Mouse (Mus musculus): Measurements from ENCODE around the gene Defb21. TPM values are rescaled to one million over a fixed set of nuclear protein-coding genes. Genes with fewer than 3 reads are reported as not detected.

The Defb21 gene
- polyA plus RNA-seq, 1 experiment from 2014 or later, result not detected

DNA sequence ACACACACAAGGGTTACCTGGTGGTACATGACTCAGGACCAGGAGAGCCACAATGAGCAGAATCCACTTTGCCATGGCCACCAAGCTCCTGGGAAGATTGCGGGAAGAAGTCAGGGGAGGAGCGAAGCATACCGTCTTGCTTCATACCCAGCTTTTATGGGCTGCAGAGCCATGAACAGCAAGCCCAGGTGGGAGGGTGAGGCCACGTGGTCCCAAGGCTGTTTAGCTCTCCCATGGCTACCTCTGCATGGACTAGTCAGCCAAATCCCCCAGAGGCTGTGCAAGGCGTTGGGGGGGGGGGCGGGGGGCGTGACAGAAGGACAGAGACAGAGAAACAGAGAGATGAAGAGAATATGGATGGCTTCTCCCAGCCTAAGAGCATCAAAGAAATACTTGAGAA is 50.4 kb downstream of the Defb21 start, which contains the start of gene Defb25:
Gene Defb25 (minus strand): TSS at position 101 of the 400 bp plus-strand sequence.
- WGBS (ENCODE audit: insufficient replicate concordance), result 69% methylated on average over 7 of the region's 7 CpGs
- ATAC-seq, result no peak

More for the DNA sequence above, 50.4 kb downstream of the Defb21 start, which contains the start of gene Defb25:
- Histone ChIP-seq H3K36me3 (replicated peaks; ENCODE audit: insufficient read depth, low read length) (no peaks in the 10 kb centered on the region), H3K9me3 (ENCODE audit: low read length) (no peaks in the 10 kb centered on the region), H3K9ac (replicated peaks) (no peak within 1 kb of the TSS), H3K4me1 (ENCODE audit: insufficient read depth) (no peaks in the 10 kb centered on the region), H3K27me3 (ENCODE audit: insufficient read depth, low read length) (peaks cover 26% of the 10 kb centered on the region), H3K4me3 (ENCODE audit: low read depth, low read length) (no peak within 1 kb of the TSS), H3K27ac (ENCODE audit: low read depth) (no peak within 1 kb of the TSS), H3K4me2 (ENCODE audit: low read depth, low read length) (no peak within 1 kb of the TSS)
- no peak for DNase-seq
- no peak for TF ChIP-seq CTCF (IDR thresholded peaks at IDR 0.05; ENCODE audit: low read depth)
- no peak for TF ChIP-seq EP300 (IDR thresholded peaks at IDR 0.05; ENCODE audit: low read depth)

Other genes starting within 250 kb of the Defb21 start
- gene Rbck1, start 240.1 kb upstream of the Defb21 start, polyA plus RNA-seq (2015; fragmentation: Nextera tagmentation; extraction: Ambion mirVana), result 30.2 and 31.0 TPM in 2 replicates
- 4.1 and 5.5 TPM in 2 replicates for gene Trib3, start 228.7 kb upstream of the Defb21 start, polyA plus RNA-seq (2015; fragmentation: Nextera tagmentation; extraction: Ambion mirVana)
- gene Nrsn2, start 196.1 kb upstream of the Defb21 start, polyA plus RNA-seq (2015; fragmentation: Nextera tagmentation; extraction: Ambion mirVana), result not detected in 2 replicates
- gene Sox12, start 174.7 kb upstream of the Defb21 start, polyA plus RNA-seq (2015; fragmentation: Nextera tagmentation; extraction: Ambion mirVana), result 1.2 and 1.3 TPM in 2 replicates
- 6.4 and 7.4 TPM in 2 replicates for gene Zcchc3, start 157.7 kb upstream of the Defb21 start, polyA plus RNA-seq (2015; fragmentation: Nextera tagmentation; extraction: Ambion mirVana)
- 0.13 and 0.42 TPM in 2 replicates for gene 6820408C15Rik, start 157.2 kb upstream of the Defb21 start, polyA plus RNA-seq (2015; fragmentation: Nextera tagmentation; extraction: Ambion mirVana)
- not detected in 2 replicates for gene Defb23, start 108.1 kb upstream of the Defb21 start, polyA plus RNA-seq (2015; fragmentation: Nextera tagmentation; extraction: Ambion mirVana)
- not detected in 2 replicates for gene Defb20, start 95.7 kb upstream of the Defb21 start, polyA plus RNA-seq (2015; fragmentation: Nextera tagmentation; extraction: Ambion mirVana)
- not detected in 2 replicates for gene Defb22, start 82.6 kb upstream of the Defb21 start, polyA plus RNA-seq (2015; fragmentation: Nextera tagmentation; extraction: Ambion mirVana)
- not detected in 2 replicates for gene Defb26, start 61.1 kb upstream of the Defb21 start, polyA plus RNA-seq (2015; fragmentation: Nextera tagmentation; extraction: Ambion mirVana)
- gene Defb28, start 54.5 kb upstream of the Defb21 start, polyA plus RNA-seq (2015; fragmentation: Nextera tagmentation; extraction: Ambion mirVana), result not detected in 2 replicates
- gene Defb29, start 32.6 kb upstream of the Defb21 start, polyA plus RNA-seq (2015; fragmentation: Nextera tagmentation; extraction: Ambion mirVana), result not detected in 2 replicates
- gene Gm17416, start 3.4 kb upstream of the Defb21 start, polyA plus RNA-seq (2015; fragmentation: Nextera tagmentation; extraction: Ambion mirVana), result not detected in 2 replicates
- not detected in 2 replicates for gene Defb19, start 7.6 kb downstream of the Defb21 start, polyA plus RNA-seq (2015; fragmentation: Nextera tagmentation; extraction: Ambion mirVana)
- gene Defb45, start 26.7 kb downstream of the Defb21 start, polyA plus RNA-seq (2015; fragmentation: Nextera tagmentation; extraction: Ambion mirVana), result not detected in 2 replicates
- gene Defb36, start 31.6 kb downstream of the Defb21 start, polyA plus RNA-seq (2015; fragmentation: Nextera tagmentation; extraction: Ambion mirVana), result not detected in 2 replicates
- gene Defb25, start 50.3 kb downstream of the Defb21 start, polyA plus RNA-seq (2015; fragmentation: Nextera tagmentation; extraction: Ambion mirVana), result 0.49 TPM in 1 of 2 replicates, not detected in the other
- 0.81 and 1.6 TPM in 2 replicates for gene Rem1, start 54.2 kb downstream of the Defb21 start, polyA plus RNA-seq (2015; fragmentation: Nextera tagmentation; extraction: Ambion mirVana)
- gene H13, start 96.7 kb downstream of the Defb21 start, polyA plus RNA-seq (2015; fragmentation: Nextera tagmentation; extraction: Ambion mirVana), result 61.0 and 63.8 TPM in 2 replicates
- gene Mcts2, start 114.3 kb downstream of the Defb21 start, polyA plus RNA-seq (2015; fragmentation: Nextera tagmentation; extraction: Ambion mirVana), result 12.8 TPM in 2 replicates
- 39.7 and 40.4 TPM in 2 replicates for gene Id1, start 163.5 kb downstream of the Defb21 start, polyA plus RNA-seq (2015; fragmentation: Nextera tagmentation; extraction: Ambion mirVana)
- 0.56 and 1.0 TPM in 2 replicates for gene Cox4i2, start 181.4 kb downstream of the Defb21 start, polyA plus RNA-seq (2015; fragmentation: Nextera tagmentation; extraction: Ambion mirVana)

Measured in liver, postnatal 0 days (tissue).